Mouse (Mus musculus): ENCODE data around the gene Dip2c.

- TF ChIP-seq CTCF (IDR thresholded peaks at IDR 0.05; ENCODE audit: control insufficient read depth, insufficient read depth, low read length) (no peak), POLR2A (IDR thresholded peaks at IDR 0.05; ENCODE audit: borderline replicate concordance, control insufficient read depth, low read depth, low read length) (no peak)
Observed at GRCm38 (mm10) chr13:9648716-9649115, 372.4 kb downstream of the Dip2c start.
